Mouse (Mus musculus): ENCODE results near the gene Tsc22d3. TPM values are rescaled to one million over a fixed set of nuclear protein-coding genes. Genes with fewer than 3 reads are reported as not detected.

Gene Tsc22d3
- polyA plus RNA-seq, 1 experiment from 2014 or later = 147 TPM

GRCm38 (mm10) chrX:140598850-140599560 is 1.5 kb downstream of the Tsc22d3 start:
- Histone ChIP-seq H3K4me1 (ENCODE audit: control insufficient read depth, insufficient read depth, low read depth, low read length) (peaks cover 6% of the 10 kb centered on the region; the same call in 1 of the 2 replicates), H3K4me3 (ENCODE audit: low read length) (peak overlapping the region; percentile 56), H3K36me3 (ENCODE audit: control insufficient read depth, insufficient read depth, low read length) (no peaks in the 10 kb centered on the region), H3K27me3 (replicated peaks; ENCODE audit: control insufficient read depth, insufficient read depth, low read length) (peaks cover 24% of the 10 kb centered on the region), H3K27ac (ENCODE audit: low read depth, low read length) (no peak overlapping the region; the same call in 1 of the 2 replicates), H3K9ac (ENCODE audit: low read depth, low read length) (peak overlapping the region; percentile 53), H3K9me3 (ENCODE audit: control insufficient read depth, low read length) (peaks cover 3% of the 10 kb centered on the region; the same call in 1 of the 2 replicates), H3K4me2 (ENCODE audit: low read length) (peak overlapping the region; percentile 87)
- 12% methylated on average over 17 of the region's 109 CpGs for WGBS
- ATAC-seq = peak; percentile 77

DNA sequence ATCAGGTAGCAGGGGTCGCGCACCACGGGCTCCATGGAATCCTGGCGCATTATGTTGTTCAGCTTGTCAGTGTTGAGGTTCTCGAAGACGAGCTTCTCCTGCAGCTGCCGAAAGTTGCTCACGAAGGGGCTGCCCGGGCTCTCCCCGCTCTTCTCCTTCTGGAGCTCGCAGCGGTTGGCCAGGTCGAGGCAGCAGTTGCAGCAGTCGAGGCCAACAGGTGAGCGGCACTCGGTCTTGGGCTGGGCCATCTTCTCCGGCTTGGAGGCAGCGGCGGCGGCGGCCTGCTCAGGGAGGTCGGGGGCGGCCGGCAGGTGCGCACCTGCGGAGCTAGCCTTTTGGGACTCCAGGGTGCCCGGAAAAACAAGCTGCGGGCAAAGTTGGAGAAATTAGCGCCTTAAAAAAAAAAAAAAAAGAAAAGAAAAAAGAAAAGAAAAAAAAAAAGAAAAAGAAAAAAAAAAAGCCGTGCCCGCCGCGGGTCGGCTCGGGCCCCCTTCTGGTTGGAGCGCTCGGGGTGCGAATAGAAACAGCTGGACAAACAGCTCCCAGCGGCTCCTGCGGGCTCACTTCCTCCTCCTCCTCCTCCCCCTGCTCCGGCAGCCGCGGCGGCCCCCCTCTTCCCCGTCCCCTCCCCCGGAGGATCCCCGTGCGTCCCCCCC is 2.1 kb downstream of the Tsc22d3 start:
- no peak overlapping the region for H3K27ac ChIP-seq (ENCODE audit: low read depth, low read length)
- 0 out of 2 replicates have a peak, but pooled peaks have one; percentile 8 for ATAC-seq
- peaks cover 24% of the 10 kb centered on the region for H3K27me3 ChIP-seq (replicated peaks; ENCODE audit: control insufficient read depth, insufficient read depth, low read length)
- peaks cover 6% of the 10 kb centered on the region; the same call in 1 of the 2 replicates for H3K4me1 ChIP-seq (ENCODE audit: control insufficient read depth, insufficient read depth, low read depth, low read length)
- peak overlapping the region; percentile 56 for H3K4me3 ChIP-seq (ENCODE audit: low read length)
- peaks cover 3% of the 10 kb centered on the region; the same call in 1 of the 2 replicates for H3K9me3 ChIP-seq (ENCODE audit: control insufficient read depth, low read length)
- peak overlapping the region; percentile 87 for H3K4me2 ChIP-seq (ENCODE audit: low read length)
- WGBS = 24% methylated on average over 42 of the region's 48 CpGs
- peak overlapping the region; percentile 53; the same call in 1 of the 2 replicates for H3K9ac ChIP-seq (ENCODE audit: low read depth, low read length)
- no peaks in the 10 kb centered on the region for H3K36me3 ChIP-seq (ENCODE audit: control insufficient read depth, insufficient read depth, low read length)

DNA sequence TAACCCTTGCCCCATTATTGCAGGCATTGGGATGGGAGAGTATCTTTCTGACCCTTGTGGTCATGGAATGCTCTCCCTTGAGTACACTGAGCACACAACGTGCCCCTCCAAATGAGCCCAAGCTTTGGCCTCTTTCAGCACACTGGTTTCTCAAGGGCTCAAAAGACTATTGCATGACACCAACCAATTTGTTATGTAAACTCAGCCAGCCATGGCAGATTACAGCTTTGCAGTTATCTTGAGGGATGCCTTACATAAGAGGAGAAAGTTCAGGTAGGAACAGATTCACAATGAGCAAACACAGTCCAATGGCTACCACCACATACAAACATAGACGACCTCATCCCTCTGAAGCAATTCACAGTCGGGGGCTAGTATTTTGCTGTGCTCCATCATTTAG is 9.3 kb downstream of the Tsc22d3 start:
- Histone ChIP-seq H3K4me2 (ENCODE audit: low read length) (no peak overlapping the region), H3K27ac (ENCODE audit: low read depth, low read length) (no peak overlapping the region), H3K4me3 (ENCODE audit: low read length) (no peak overlapping the region), H3K9ac (ENCODE audit: low read depth, low read length) (no peak overlapping the region), H3K9me3 (ENCODE audit: control insufficient read depth, low read length) (no peaks in the 10 kb centered on the region), H3K27me3 (replicated peaks; ENCODE audit: control insufficient read depth, insufficient read depth, low read length) (peaks cover 11% of the 10 kb centered on the region), H3K4me1 (ENCODE audit: control insufficient read depth, insufficient read depth, low read depth, low read length) (no peaks in the 10 kb centered on the region), H3K36me3 (ENCODE audit: control insufficient read depth, insufficient read depth, low read length) (no peaks in the 10 kb centered on the region)
- no peak for ATAC-seq
- 76% methylated on average over 3 of the region's 3 CpGs for WGBS

- Histone ChIP-seq H3K4me2 (ENCODE audit: low read length) (no peak overlapping the region), H3K4me1 (ENCODE audit: control insufficient read depth, insufficient read depth, low read depth, low read length) (no peaks in the 10 kb centered on the region), H3K27ac (ENCODE audit: low read depth, low read length) (no peak overlapping the region), H3K9me3 (ENCODE audit: control insufficient read depth, low read length) (no peaks in the 10 kb centered on the region), H3K36me3 (ENCODE audit: control insufficient read depth, insufficient read depth, low read length) (no peaks in the 10 kb centered on the region), H3K9ac (ENCODE audit: low read depth, low read length) (no peak overlapping the region), H3K4me3 (ENCODE audit: low read length) (no peak overlapping the region), H3K27me3 (replicated peaks; ENCODE audit: control insufficient read depth, insufficient read depth, low read length) (peaks cover 9% of the 10 kb centered on the region)
- ATAC-seq = no peak
- 67% methylated on average over 2 of the region's 2 CpGs for WGBS
These were observed 10.3 kb downstream of the Tsc22d3 start for GRCm38 (mm10) chrX:140590142-140590541.

- H3K27me3 ChIP-seq (replicated peaks; ENCODE audit: control insufficient read depth, insufficient read depth, low read length) = peaks cover 9% of the 10 kb centered on the region
- ATAC-seq = no peak
- no peak overlapping the region for H3K9ac ChIP-seq (ENCODE audit: low read depth, low read length)
- 92% methylated on average over 4 of the region's 4 CpGs for WGBS
- H3K4me3 ChIP-seq (ENCODE audit: low read length) = no peak overlapping the region
- no peaks in the 10 kb centered on the region for H3K36me3 ChIP-seq (ENCODE audit: control insufficient read depth, insufficient read depth, low read length)
- no peak overlapping the region for H3K4me2 ChIP-seq (ENCODE audit: low read length)
- no peak overlapping the region for H3K27ac ChIP-seq (ENCODE audit: low read depth, low read length)
- H3K9me3 ChIP-seq (ENCODE audit: control insufficient read depth, low read length) = no peaks in the 10 kb centered on the region
- H3K4me1 ChIP-seq (ENCODE audit: control insufficient read depth, insufficient read depth, low read depth, low read length) = no peaks in the 10 kb centered on the region
These were observed 11.2 kb downstream of the Tsc22d3 start for GRCm38 (mm10) chrX:140589194-140589751.

DNA sequence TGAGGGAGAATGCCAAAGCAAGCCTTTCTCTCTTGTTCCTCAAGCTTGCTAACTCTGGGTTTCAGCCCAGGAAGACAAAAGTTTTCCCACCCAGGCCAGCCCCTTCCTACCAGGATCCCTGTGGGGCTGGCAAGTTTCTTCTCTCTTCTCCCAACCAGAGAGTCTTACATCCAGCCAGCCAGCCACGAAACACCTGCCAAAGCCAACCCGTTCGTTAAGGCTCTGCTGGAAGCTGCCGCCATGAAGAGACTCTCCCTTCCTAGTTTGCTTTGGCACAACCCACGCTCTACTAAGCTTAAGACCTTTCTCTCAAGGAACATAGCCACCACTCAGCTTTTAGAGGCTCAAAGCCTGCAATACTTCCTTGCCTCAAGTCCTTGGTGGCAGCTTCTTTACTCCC is 11.9 kb downstream of the Tsc22d3 start:
- Histone ChIP-seq H3K4me1 (ENCODE audit: control insufficient read depth, insufficient read depth, low read depth, low read length) (no peaks in the 10 kb centered on the region), H3K27ac (ENCODE audit: low read depth, low read length) (no peak overlapping the region), H3K4me3 (ENCODE audit: low read length) (no peak overlapping the region), H3K4me2 (ENCODE audit: low read length) (no peak overlapping the region), H3K9ac (ENCODE audit: low read depth, low read length) (no peak overlapping the region), H3K9me3 (ENCODE audit: control insufficient read depth, low read length) (no peaks in the 10 kb centered on the region), H3K27me3 (replicated peaks; ENCODE audit: control insufficient read depth, insufficient read depth, low read length) (peaks cover 12% of the 10 kb centered on the region), H3K36me3 (ENCODE audit: control insufficient read depth, insufficient read depth, low read length) (no peaks in the 10 kb centered on the region)
- ATAC-seq = no peak
- WGBS = 82% methylated on average over 5 of the region's 5 CpGs

DNA sequence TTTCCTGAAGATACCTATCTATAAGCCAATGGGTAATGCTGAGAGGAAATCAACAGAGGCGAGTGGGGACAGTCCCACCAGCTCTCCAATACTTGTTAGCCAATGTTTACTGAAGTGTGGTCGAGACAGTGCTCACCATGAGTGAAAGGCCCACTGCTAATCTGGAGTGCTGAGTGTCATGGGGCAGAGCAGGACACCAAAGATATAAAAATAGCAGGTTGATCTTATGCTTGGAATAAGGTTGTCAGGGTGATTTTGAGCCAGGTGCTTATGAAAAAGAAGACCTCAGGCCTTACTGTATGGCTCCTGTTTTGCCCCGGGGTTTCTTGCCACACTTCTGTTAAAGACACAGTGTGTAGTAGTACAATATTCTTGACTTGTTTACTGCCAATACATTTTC is 20.0 kb downstream of the Tsc22d3 start:
- Histone ChIP-seq H3K36me3 (ENCODE audit: control insufficient read depth, insufficient read depth, low read length) (no peaks in the 10 kb centered on the region), H3K27ac (ENCODE audit: low read depth, low read length) (no peak overlapping the region), H3K27me3 (replicated peaks; ENCODE audit: control insufficient read depth, insufficient read depth, low read length) (peaks cover 18% of the 10 kb centered on the region), H3K4me3 (ENCODE audit: low read length) (no peak overlapping the region), H3K9ac (ENCODE audit: low read depth, low read length) (no peak overlapping the region), H3K9me3 (ENCODE audit: control insufficient read depth, low read length) (no peaks in the 10 kb centered on the region), H3K4me1 (ENCODE audit: control insufficient read depth, insufficient read depth, low read depth, low read length) (no peaks in the 10 kb centered on the region), H3K4me2 (ENCODE audit: low read length) (no peak overlapping the region)
- WGBS = 79% methylated on average over 3 of the region's 3 CpGs
- ATAC-seq = no peak

GRCm38 (mm10) chrX:140575636-140576035 is 24.8 kb downstream of the Tsc22d3 start:
- 76% methylated on average over 3 of the region's 3 CpGs for WGBS
- H3K27me3 ChIP-seq (replicated peaks; ENCODE audit: control insufficient read depth, insufficient read depth, low read length) = peaks cover 4% of the 10 kb centered on the region
- ATAC-seq = no peak

GRCm38 (mm10) chrX:140575200-140575599 is 25.3 kb downstream of the Tsc22d3 start:
- no peak overlapping the region for H3K4me3 ChIP-seq (ENCODE audit: low read length)
- no peak overlapping the region for H3K9ac ChIP-seq (ENCODE audit: low read depth, low read length)
- no peaks in the 10 kb centered on the region for H3K9me3 ChIP-seq (ENCODE audit: control insufficient read depth, low read length)
- H3K4me2 ChIP-seq (ENCODE audit: low read length) = no peak overlapping the region
- 87% methylated on average over 1 of the region's 1 CpGs for WGBS
- no peak overlapping the region for H3K27ac ChIP-seq (ENCODE audit: low read depth, low read length)
- no peaks in the 10 kb centered on the region for H3K36me3 ChIP-seq (ENCODE audit: control insufficient read depth, insufficient read depth, low read length)
- ATAC-seq = no peak
- peaks cover 4% of the 10 kb centered on the region for H3K27me3 ChIP-seq (replicated peaks; ENCODE audit: control insufficient read depth, insufficient read depth, low read length)
- H3K4me1 ChIP-seq (ENCODE audit: control insufficient read depth, insufficient read depth, low read depth, low read length) = no peaks in the 10 kb centered on the region

More at GRCm38 (mm10) chrX:140575636-140576035, 24.8 kb downstream of the Tsc22d3 start:
- Histone ChIP-seq H3K9ac (ENCODE audit: low read depth, low read length) (no peak overlapping the region), H3K4me2 (ENCODE audit: low read length) (no peak overlapping the region), H3K36me3 (ENCODE audit: control insufficient read depth, insufficient read depth, low read length) (no peaks in the 10 kb centered on the region), H3K4me1 (ENCODE audit: control insufficient read depth, insufficient read depth, low read depth, low read length) (no peaks in the 10 kb centered on the region), H3K4me3 (ENCODE audit: low read length) (no peak overlapping the region), H3K27ac (ENCODE audit: low read depth, low read length) (no peak overlapping the region), H3K9me3 (ENCODE audit: control insufficient read depth, low read length) (no peaks in the 10 kb centered on the region)

All from hindbrain, embryonic 16.5 days (tissue).